Mouse (Mus musculus) embryonic facial prominence, embryonic 13.5 days (tissue): ENCODE results near the gene Rtn4rl2. TPM values are rescaled to one million over a fixed set of nuclear protein-coding genes. Genes with fewer than 3 reads are reported as not detected.
A peak's percentile ranks its signal among the peaks of the same experiment; 100 is the strongest.

Experiments used
- ATAC-seq: fragments of 200-750 bp; cut with Nextera tagmentation; 2 replicates; pipeline ENCODE4 v1.8.0; 2017; ENCODE audit warnings: low read depth; ENCODE audit not compliant: insufficient number of reproducible peaks, insufficient read depth, low FRiP score, low TSS enrichment
- H3K27ac ChIP-seq: fragments of 300-500 bp; sonication (generic); 2 replicates; pipeline ENCODE4 v1.5.1; 2015; ENCODE audit warnings: moderate library complexity, mild to moderate bottlenecking, inconsistent platforms
- H3K27me3 ChIP-seq: fragments of 300-500 bp; sonication (generic); 2 replicates; pipeline ENCODE4 v1.6.1; 2015; ENCODE audit warnings: mild to moderate bottlenecking, inconsistent platforms
- H3K36me3 ChIP-seq: fragments of 300-500 bp; sonication (generic); 2 replicates; pipeline ENCODE4 v1.6.1; 2015; ENCODE audit warnings: mild to moderate bottlenecking, inconsistent platforms
- H3K4me1 ChIP-seq: fragments of 300-500 bp; sonication (generic); 2 replicates; pipeline ENCODE4 v1.6.1; 2015; ENCODE audit warnings: inconsistent platforms
- H3K4me2 ChIP-seq: fragments of 300-500 bp; sonication (generic); 2 replicates; pipeline ENCODE4 v1.6.1; 2015; ENCODE audit warnings: moderate library complexity, mild to moderate bottlenecking, inconsistent platforms
- H3K4me3 ChIP-seq: fragments of 300-500 bp; sonication (generic); 2 replicates; pipeline ENCODE4 v1.5.1; 2015; ENCODE audit warnings: mild to moderate bottlenecking, inconsistent platforms
- H3K9ac ChIP-seq: fragments of 300-500 bp; sonication (generic); 2 replicates; pipeline ENCODE4 v1.6.1; 2015; ENCODE audit warnings: mild to moderate bottlenecking, inconsistent platforms
- H3K9me3 ChIP-seq: fragments of 300-500 bp; sonication (generic); 2 replicates; pipeline ENCODE4 v1.6.1; 2016; ENCODE audit warnings: inconsistent platforms
- WGBS: fragments of 180-500 bp; shearing (Covaris S2); methylation state at CpG from one replicate; pipeline ENCODE4 v1.1.7; 2015; ENCODE audit warnings: mixed read lengths; 5-methylcytosine and 5-hydroxymethylcytosine counted together
- polyA plus RNA-seq: library from polyadenylated mRNA; unstranded; fragments of >200 nt; fragmentation: Nextera tagmentation; extraction: Ambion mirVana; gene quantifications from 2 replicates; pipeline ENCODE4 v1.2.1, GENCODE M21; 2015

Gene Rtn4rl2
- polyA plus RNA-seq, 1 experiment from 2014 or later: 1.3 TPM

DNA sequence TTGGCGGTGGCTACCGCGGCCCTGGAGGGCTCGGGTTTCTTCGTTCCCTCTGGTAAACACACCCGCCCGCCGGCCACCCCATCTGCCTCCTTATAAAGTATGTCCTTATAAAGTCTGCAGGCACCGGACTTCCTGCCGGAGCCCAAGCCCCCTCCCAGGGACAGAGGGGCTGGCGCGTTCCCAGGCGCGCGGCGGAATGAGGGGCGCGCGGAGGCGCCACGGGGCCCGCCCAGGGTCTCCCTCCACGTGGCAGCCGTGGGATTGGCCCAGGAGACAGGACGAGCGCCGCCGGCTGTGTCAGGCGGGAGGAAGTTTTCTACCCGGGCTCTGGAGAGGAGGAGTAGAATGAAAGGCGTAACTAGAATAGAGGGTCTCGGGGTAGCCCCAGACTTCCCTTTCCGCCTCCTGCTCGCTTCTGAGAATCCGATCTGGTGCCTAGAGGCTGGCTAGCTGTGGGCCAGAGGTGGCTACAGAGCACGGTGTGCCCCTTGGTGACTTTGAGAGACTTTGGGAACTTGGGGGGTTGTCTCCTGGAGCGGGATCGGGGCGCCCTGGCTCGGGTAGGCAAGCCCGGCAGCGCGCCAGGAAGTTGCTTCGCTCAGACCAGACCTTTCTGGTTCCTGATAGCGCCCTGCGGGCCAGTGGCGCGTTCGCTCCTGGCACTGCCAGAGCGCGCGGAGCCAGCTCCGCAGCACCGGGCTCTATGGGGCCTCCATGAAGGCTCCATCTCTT is 46.3 kb downstream of the Rtn4rl2 start:
- peaks cover 10% of the 10 kb centered on the region for H3K27me3 ChIP-seq
- no peaks in the 10 kb centered on the region for H3K36me3 ChIP-seq
- H3K4me1 ChIP-seq: peaks cover 35% of the 10 kb centered on the region
- H3K4me2 ChIP-seq: peak overlapping the region; percentile 94
- H3K9ac ChIP-seq: peak overlapping the region; percentile 87
- WGBS: under 1% methylated on average over 54 of the region's 54 CpGs
- no peaks in the 10 kb centered on the region for H3K9me3 ChIP-seq
- peak; percentile 83 for ATAC-seq
- peak overlapping the region; percentile 93 for H3K27ac ChIP-seq
- peak overlapping the region; percentile 71 for H3K4me3 ChIP-seq

- Histone ChIP-seq H3K4me3 (peak overlapping the region; percentile 71), H3K9ac (peak overlapping the region; percentile 87), H3K27me3 (peaks cover 10% of the 10 kb centered on the region), H3K9me3 (no peaks in the 10 kb centered on the region), H3K4me1 (peaks cover 35% of the 10 kb centered on the region), H3K36me3 (no peaks in the 10 kb centered on the region), H3K4me2 (peak overlapping the region; percentile 94), H3K27ac (peak overlapping the region; percentile 93)
- ATAC-seq: peak; percentile 5; the same call in 1 of the 2 replicates
- WGBS: under 1% methylated on average over 47 of the region's 47 CpGs
These were observed 47.2 kb downstream of the Rtn4rl2 start for GRCm38 (mm10) chr2:84838993-84839980.

GRCm38 (mm10) chr2:84838593-84838949 is 47.9 kb downstream of the Rtn4rl2 start, which contains the start of gene Slc43a1:
Gene Slc43a1 (plus strand): TSS chr2:84838850.
- 12% methylated on average over 10 of the region's 10 CpGs for WGBS
- Histone ChIP-seq H3K4me2 (peak within 1 kb of the TSS; percentile 94), H3K9me3 (no peaks in the 10 kb centered on the region), H3K9ac (peak within 1 kb of the TSS; percentile 87), H3K27ac (peak within 1 kb of the TSS; percentile 93), H3K4me3 (peak within 1 kb of the TSS; percentile 71), H3K36me3 (no peaks in the 10 kb centered on the region), H3K4me1 (peaks cover 30% of the 10 kb centered on the region), H3K27me3 (peaks cover 10% of the 10 kb centered on the region)
- ATAC-seq: no peak

GRCm38 (mm10) chr2:84837817-84838592 is 48.5 kb downstream of the Rtn4rl2 start:
- H3K27ac ChIP-seq: no peak overlapping the region

DNA sequence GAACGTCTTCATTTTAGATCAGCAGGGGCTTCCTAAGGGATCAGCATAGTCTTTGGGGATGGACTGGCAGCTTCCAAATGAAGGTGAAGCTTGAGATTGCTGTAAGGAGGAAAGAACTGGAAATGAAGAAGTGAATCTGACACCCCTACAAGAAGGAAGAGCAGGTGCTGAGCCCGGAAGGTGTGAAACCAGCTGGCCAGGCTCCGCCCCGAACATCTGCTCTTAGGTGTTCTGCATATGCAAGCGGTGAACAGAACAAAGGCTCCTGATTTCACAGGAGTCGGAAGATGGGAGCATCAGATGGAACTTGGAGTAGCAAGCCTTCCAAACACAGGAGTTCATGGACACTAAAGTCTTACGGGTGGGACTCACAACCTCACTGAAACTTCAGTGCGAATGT is 49.4 kb downstream of the Rtn4rl2 start:
- 68% methylated on average over 8 of the region's 8 CpGs for WGBS
- Histone ChIP-seq H3K4me2 (no peak overlapping the region), H3K27ac (no peak overlapping the region), H3K9me3 (no peaks in the 10 kb centered on the region), H3K9ac (no peak overlapping the region), H3K36me3 (no peaks in the 10 kb centered on the region), H3K27me3 (peaks cover 10% of the 10 kb centered on the region), H3K4me3 (no peak overlapping the region), H3K4me1 (peaks cover 28% of the 10 kb centered on the region)
- no peak for ATAC-seq

More at GRCm38 (mm10) chr2:84837817-84838592, 48.5 kb downstream of the Rtn4rl2 start:
- ATAC-seq: no peak
- Histone ChIP-seq H3K4me1 (peaks cover 30% of the 10 kb centered on the region), H3K4me2 (peak overlapping the region; percentile 94; the same call in 1 of the 2 replicates), H3K9ac (no peak overlapping the region), H3K36me3 (no peaks in the 10 kb centered on the region), H3K4me3 (peak overlapping the region; percentile 71; the same call in 1 of the 2 replicates), H3K27me3 (peaks cover 10% of the 10 kb centered on the region), H3K9me3 (no peaks in the 10 kb centered on the region)
- 22% methylated on average over 9 of the region's 9 CpGs for WGBS

DNA sequence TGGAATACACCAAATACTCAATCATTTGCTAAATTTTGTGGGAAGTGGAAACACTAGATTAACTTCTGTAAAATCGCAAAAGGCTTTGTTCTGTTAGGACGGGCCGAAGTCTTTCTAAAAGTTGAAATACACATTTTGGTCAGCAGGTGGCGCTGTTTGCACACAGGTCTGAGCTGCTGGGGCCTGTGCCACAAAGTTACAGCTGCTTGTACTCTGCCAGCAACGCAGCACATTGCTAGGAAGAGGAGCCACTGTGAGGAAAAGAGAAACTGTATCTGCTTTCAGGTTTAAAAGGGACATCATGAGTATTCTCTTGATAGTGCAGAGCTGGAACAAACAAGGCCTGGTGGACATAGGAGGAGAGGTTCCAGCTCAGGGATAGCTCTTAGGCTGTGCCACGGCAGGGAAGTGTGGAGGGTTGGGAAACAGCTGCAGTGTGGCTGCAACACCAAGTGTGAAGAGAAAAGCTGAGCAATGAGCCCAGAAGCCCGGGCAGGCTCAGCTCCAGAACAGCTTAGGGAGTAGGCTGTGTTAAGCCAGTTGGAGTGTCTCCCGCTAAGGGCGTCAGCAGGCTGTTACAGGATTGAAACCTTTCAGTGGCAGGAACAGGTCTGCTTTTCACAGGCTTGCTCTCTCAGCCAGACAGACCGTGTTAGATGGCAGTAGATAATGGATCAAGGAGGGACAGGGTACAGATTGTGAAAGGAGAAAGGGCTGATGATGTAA is 54.7 kb downstream of the Rtn4rl2 start:
- Histone ChIP-seq H3K36me3 (peaks cover 13% of the 10 kb centered on the region), H3K9ac (peak overlapping the region; percentile 11; the same call in 1 of the 2 replicates), H3K4me1 (peaks cover 13% of the 10 kb centered on the region), H3K9me3 (no peaks in the 10 kb centered on the region), H3K27ac (no peak overlapping the region), H3K4me3 (no peak overlapping the region), H3K4me2 (no peak overlapping the region), H3K27me3 (0 out of 2 replicates have a peak, but pooled peaks cover 4% of the 10 kb centered on the region)
- ATAC-seq: peak; percentile 63
- 37% methylated on average over 10 of the region's 10 CpGs for WGBS

DNA sequence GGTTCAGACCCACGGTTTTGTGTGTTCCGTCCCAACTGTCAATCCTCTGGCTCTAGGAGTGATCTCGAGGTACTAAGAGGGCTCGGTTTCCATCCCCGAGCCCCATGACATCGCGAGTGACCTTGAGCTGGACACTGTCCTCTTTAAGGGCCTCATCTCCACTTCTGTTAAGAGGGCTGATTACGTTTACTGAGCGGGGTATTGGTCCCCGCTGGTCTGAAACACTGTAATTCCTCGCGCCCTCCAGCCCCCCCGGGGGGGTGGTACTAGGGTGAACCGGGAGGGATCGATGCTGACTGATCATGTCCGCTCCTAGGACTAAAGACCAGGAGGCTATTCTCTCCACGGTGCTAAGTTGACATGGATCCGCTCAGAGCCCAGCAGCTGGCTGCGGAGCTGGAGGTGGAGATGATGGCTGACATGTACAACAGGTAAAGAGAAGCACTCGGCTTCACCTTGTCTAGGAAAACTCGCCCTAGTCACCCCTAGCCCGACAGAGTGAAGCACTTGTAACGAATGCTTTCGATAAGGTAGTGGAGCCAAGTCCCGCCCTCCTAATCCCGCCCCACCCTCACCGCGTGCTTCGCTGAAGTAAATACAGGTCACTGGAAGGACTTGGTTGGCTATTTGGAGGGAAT is 59.1 kb downstream of the Rtn4rl2 start:
- Histone ChIP-seq H3K4me1 (peaks cover 21% of the 10 kb centered on the region), H3K27me3 (no peaks in the 10 kb centered on the region), H3K4me3 (peak overlapping the region; percentile 90), H3K4me2 (peak overlapping the region; percentile 93), H3K36me3 (peaks cover 13% of the 10 kb centered on the region), H3K9me3 (no peaks in the 10 kb centered on the region), H3K27ac (no peak overlapping the region), H3K9ac (peak overlapping the region; percentile 76)
- under 1% methylated on average over 29 of the region's 29 CpGs for WGBS
- ATAC-seq: no peak

DNA sequence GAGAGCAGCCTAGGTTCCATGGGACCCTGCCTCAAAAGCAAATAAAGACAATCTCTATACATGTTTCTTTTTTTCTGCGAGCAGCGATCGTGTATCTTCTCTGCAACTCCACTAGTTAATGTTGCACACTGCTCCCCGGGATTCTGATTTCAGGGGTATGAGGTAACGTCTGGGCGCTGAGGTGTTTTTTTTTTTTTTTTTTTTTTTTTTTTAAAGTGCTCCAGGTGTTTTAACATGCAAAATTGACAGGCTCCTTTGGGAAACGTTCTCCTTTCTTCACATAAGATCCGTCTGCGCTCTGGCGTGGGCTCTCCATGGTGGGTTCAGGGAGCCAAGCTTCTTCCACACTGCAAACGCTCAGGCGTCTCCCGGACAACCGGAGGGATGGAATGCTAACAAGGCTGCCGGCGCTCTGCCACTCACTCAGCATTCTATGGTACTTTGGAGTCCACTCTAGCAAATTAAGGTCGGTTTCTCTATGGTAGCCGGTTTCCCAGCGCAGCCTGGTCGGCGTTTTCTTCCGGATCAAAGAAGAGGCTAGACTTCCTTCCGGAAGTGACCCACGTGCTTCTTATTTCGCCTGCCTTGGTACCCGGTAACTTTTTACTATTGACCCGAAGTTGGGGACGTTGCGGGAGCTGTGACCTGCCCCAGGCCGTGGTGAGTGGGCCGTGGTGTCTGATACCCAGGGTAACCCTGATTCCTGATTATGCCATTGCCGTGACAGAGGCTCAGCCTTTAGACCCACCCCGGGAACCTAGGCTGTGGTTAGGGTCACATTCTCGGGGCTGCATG is 59.8 kb downstream of the Rtn4rl2 start, which contains the start of gene Timm10:
TSS of gene Timm10 (plus strand) at position 510 of the 795 bp plus-strand sequence.
- Histone ChIP-seq H3K4me2 (peak within 1 kb of the TSS; percentile 93), H3K27me3 (no peaks in the 10 kb centered on the region), H3K9ac (peak within 1 kb of the TSS; percentile 76), H3K27ac (peak within 1 kb of the TSS; percentile 45), H3K4me1 (peaks cover 18% of the 10 kb centered on the region), H3K36me3 (peaks cover 13% of the 10 kb centered on the region), H3K9me3 (no peaks in the 10 kb centered on the region), H3K4me3 (peak within 1 kb of the TSS; percentile 90)
- ATAC-seq: peak; percentile 83
- under 1% methylated on average over 34 of the region's 34 CpGs for WGBS

DNA sequence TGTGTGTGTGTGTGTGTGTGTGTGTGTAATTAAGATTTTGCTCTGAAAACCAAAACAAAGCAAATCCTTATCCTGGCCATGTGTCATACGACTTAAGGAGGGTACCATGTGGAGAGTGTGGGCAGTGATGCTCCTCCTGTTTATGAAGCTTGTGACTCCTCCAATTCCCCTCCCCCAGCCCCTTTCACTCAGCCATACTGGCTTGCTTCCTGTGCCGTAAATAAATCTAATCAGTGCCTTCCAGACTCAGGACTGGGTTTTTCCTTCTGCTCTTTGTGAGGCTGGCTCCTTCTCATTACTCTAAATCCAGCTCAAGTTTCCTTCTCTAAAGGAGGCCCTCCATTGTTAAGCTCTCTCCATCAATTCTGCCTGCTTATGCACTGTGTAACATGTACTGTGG is 63.3 kb downstream of the Rtn4rl2 start:
- 27% methylated on average over 2 of the region's 2 CpGs for WGBS
- H3K27ac ChIP-seq: no peak overlapping the region
- H3K4me2 ChIP-seq: no peak overlapping the region
- ATAC-seq: no peak
- H3K36me3 ChIP-seq: no peaks in the 10 kb centered on the region
- no peaks in the 10 kb centered on the region; the same call in 1 of the 2 replicates for H3K27me3 ChIP-seq
- peaks cover 17% of the 10 kb centered on the region for H3K4me1 ChIP-seq
- H3K9me3 ChIP-seq: no peaks in the 10 kb centered on the region
- no peak overlapping the region for H3K4me3 ChIP-seq
- no peak overlapping the region for H3K9ac ChIP-seq
